Mouse (Mus musculus) spleen, postnatal 4 days (tissue): ENCODE measurements around the gene Cnih4.

Experiments
- DNase-seq, 2 experiments: peaks; one replicate each; pipeline ENCODE4 v3.0.0; 2022; ENCODE audit warnings: low spot score in 2 of 2

The Cnih4 gene

DNA sequence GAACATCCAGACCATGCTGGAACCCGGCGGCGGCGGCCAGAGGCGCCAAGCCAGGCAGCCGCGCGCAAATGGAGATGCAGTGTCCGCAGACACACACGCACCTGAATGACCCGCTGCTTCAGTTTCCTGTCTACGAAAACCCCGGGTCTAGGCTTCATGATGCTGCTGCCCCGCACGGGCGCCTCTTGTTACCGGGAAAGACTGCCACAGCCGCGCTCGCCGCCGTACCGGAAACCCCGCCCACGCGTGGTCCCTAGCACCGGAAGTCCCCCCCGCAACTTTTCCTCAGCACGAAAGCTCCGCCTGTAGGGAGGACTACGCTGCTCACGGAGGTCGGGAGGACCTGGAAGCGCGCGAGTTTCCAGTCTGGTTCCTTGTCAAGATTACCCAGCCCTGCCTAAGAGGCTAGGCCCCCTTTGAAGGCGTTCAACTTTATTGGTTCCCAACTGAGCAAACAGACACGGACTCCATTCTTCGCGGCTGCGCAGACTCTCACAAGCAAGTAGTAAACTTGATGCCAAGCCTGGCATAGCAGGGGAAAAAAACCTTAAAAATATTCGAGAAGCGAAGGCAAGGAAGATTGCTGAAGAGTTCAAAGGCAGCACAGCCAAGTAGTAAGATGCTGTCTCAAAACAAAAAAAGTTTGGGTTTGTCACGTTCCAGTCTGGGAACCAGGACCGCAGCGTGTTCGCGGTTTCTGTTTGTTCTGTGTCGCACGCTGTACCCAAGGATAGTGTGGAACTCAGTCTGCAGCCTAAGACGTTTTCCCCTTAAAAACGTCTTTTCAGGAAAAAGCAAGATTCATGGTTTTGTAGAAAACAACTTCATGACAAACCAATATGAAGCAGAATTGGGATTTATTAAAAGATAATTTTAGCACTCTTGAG lies at the start of gene Cnih4, which contains the start of gene Nvl:
Gene Cnih4, plus strand, starts transcription at position 744 of the 887 bp plus-strand sequence.
Gene Nvl, minus strand, starts transcription at position 255 of the 887 bp plus-strand sequence.
- DNase-seq: peak; percentile 90 to 97

DNA sequence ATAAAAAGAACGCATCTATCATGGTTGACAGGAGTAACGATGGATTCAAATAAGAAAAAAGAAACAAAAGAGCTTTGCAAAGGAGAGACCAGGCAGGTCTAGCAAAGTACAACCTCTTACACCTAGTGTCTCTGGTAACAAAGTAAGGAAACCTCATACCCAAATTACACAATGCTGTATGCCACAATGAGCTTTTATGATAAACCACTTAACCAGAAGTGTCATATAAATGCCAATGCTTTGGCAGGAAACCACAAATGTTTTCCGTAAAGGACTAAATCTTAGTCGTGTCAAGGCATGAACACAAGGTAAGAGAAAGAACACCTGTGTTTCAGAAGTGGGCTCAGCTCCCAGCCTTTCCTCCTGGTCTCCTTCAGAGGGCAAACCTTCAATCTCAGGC lies 27.4 kb upstream of the Cnih4 start:
- no peak for DNase-seq

DNA sequence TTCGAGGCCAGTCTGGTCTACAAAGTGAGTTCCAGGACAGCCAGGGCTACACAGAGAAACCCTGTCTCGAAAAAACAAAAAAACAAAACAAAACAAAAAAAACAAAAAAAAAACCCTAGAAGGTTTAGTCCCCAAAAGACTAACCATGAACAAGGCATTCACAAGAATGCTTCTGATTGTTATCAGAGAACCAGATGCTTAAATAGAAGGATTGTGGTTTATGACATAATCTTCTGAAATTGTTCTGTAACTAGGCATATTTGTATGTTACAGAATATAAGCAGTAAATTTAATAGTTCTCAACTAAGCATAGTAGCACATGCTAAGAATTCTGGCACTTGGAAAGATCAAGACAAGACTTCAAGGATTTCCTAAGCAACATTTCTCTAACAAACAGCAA lies 20.3 kb upstream of the Cnih4 start:
- DNase-seq: no peak

DNA sequence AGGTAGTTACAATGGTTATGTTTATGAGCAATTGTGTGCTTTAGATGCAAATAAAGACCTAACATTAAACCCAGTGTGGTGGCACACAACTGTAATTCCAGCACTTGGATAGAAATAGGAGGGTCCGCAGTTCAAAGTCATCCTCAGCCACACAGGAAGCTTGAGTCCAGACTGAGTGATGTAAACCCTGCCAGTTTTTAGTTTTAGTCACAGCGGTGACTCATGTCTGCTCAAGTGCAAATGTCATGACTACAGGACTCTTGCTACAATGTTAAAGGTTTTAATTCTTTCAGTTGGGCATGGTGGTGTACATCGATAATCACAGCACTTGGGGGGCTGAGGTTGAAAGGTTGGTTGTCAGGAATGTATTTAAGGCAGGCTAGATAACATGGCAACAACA lies 18.6 kb upstream of the Cnih4 start:
- DNase-seq: no peak

DNA sequence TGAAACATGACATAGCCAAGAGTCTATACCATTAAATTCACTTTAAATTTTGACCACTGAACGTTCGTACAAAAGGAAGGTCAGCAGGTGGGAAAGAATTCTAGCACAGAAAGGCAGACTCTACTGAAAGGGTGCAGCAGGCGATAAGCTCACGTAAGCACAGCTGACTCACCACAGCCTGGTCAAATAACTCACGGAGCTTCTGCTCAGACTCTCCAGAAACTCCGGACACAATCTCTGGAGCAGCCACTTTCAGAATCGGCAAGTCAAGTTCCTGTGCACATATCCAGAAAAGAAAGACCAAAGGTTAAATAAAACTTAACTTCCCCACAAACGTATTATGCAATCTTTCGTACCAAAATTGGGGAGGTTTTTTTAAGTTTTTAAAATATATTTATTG lies 17.7 kb upstream of the Cnih4 start:
- no peak for DNase-seq

DNA sequence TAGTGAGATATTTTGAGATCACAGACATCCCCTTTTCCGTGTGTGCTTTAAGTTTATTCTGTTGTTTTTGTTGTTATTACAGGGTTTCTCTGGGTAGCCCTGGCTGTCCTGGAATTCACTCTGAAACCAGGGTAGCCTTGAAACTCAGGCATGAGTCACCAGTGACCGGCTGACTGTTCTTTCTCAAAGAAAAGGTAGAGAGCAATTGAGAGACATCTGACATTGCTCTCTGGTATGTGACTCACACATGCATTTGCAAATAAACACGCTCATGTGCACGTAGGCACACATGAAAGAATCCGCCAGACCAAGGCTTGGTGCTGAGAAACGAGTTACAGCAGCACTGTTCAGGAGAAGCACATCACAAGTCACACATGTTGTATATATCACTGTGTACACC lies 12.6 kb upstream of the Cnih4 start:
- no peak for DNase-seq

DNA sequence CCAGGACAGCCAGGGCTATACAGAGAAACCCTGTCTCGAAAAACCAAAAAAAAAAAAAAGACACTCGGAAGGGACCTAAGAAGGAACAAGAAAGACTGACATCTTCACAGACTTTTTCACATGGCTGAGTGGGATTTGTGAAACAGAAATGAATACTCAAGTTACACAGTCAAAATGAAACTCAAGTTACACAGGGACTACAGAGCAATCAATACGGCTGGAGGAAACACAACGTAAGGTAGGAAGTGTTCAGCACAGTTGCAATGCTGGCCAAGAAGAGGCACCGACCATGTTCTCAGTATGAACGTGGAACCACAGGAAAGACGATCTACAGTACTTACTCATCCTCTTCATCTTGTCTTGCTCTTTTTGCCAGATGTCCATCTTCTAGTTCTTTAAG lies 5.8 kb upstream of the Cnih4 start:
- no peak for DNase-seq

DNA sequence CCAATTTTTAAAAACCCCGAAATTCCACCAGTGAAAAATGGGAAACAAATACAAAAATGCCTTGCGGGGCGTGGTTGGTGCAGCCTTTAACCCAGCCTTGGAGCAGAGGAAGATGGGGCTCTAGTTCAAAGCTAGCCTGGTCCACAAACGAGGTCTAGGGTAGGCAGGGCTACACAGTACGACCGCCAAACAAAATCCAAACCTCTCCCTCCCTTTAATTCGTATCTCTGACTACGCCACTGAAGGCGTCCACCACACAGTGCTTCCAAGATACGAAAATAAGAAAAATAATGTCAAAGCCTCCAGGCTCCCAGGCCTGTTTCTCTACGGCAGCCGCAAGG lies 914 bp upstream of the Cnih4 start:
- DNase-seq: no peak

DNA sequence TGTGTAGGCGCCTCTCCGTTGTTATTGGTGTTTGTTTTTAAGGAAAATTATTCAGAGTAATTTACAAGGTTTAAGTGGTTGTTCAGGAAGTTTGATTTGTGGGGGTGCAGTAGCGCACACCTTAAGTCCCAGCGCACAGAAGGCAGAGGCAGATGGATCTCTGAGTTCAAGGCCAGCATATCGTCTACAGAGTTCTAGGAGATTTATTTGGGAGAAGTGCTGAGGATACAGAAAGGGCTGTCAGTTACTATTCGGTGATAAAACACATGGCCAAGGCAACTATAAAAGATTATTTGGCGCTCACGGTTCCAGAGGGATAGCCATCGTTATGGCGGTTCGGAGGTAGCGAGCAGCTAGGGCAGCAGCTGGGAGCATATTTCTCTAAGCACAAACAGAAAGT lies 473 bp downstream of the Cnih4 start:
- DNase-seq: no peak

DNA sequence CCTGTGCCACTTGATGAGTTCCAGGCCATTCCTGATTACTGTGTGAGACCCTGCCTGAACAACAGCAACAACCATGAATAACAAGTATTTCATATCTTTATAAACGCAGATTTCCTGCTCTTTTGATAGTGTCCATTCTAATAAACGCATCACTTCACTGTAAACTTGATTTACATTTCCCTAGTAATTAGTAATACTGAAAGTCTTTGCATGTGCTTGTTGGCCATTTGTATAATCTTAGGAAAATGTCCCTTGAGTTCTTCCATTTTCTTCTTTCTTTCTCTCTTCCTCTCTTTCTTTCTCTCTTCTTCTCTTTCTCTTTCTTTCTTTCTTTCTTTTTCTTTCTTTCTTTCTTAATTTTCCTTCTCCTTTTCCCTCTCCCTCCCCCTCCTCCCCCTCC lies 1.7 kb downstream of the Cnih4 start:
- no peak for DNase-seq

DNA sequence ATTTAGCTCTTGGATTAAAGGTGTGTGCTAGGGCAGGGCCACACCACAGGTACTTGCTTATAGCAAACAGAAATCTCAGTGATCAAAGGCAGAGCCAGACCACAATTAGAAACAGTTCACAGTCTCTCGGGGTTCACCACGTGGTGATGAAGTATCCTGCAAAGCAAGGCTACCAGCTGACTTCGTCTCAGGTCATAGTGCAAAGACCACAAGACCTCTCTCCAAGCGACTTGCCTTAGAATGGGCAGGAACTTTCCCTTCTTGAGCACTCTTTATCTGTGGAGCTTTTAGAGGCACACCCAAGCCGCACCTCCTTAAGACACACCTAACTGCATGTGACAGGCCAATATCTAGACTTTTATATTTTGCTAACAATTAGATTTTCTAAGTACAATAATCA lies 4.0 kb downstream of the Cnih4 start:
- no peak for DNase-seq

DNA sequence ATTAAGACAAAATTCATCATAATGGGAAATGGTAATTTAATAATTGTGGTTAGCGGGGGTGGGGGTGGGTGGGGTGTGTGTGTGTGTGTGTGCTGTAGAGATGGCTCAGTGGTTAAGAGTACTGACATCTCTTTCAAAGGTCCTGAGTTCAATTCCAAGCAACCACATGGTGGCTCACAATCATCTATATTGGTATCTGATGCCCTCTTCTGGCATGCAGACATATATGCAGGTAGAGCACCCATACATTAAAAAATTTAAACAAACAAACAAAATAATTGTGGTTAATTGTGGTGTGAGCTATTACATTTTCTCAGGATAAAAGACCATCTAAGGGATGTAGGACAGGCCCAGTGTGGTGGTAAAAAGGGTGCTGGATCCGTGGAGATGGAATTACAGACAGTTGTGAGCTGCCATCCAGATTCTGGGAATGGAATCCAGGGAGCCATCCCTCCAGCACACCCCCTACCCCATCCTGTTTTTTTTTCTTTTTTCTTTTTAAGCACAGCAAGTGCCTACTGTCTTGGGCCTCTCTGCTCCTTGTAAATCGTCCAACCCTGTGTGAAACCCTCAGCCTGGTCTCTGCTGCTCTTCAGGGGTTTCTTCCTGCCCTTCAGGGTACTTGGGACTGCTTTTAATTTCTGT lies 5.0 kb downstream of the Cnih4 start:
- no peak for DNase-seq

DNA sequence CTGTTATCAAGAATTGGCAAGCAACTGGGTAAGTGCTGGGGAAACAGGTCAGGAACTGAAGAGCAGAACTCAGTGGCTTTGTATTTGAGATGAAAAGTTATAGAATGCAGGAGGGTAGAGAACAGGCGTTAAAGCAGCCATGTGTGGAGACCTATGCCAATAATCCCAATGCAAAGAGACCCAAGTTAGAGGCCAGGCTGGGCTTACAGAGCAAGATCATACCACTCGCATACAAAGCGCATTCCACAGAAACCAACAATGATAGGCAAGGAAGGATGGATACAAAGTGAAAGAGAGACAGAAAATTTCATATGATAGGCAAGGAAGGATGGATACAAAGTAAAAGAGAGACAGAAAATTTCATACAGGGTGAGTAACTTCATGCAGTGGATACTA lies 5.9 kb downstream of the Cnih4 start:
- DNase-seq: no peak

DNA sequence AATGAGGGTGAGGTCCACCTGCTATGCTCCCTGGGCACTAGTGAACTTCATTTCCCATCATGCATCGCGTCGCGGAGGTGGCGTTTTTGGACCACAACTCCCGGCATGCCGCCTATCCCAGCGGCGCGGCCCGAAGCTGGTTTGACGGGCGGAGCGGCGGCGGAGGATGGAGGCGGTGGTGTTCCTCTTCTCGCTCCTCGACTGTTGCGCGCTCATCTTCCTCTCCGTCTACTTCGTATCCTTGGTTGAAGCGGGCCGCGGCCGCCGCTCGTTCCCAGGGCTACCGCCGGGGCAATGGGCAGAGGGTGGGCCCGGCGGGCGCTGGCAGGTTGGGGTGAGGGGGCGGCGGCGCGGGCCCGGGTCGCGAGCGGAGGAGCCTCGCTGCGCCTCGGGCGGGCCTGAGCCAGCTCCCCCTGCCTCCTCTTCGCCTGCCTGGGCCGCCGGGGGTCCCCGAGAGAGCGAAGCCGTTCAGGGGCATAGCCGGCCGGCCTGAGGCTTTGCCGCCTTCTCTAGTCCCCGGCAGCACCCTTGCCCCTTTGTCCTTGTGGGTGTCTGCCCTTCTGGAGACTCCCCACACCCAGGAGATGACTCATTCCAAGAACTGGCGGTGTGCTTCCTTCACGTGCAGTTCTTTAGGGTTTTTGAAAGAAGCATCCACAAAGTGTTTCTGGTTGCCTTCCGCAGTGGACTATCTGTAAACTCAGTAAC lies 6.5 kb downstream of the Cnih4 start:
- peak; percentile 91 to 97 for DNase-seq

DNA sequence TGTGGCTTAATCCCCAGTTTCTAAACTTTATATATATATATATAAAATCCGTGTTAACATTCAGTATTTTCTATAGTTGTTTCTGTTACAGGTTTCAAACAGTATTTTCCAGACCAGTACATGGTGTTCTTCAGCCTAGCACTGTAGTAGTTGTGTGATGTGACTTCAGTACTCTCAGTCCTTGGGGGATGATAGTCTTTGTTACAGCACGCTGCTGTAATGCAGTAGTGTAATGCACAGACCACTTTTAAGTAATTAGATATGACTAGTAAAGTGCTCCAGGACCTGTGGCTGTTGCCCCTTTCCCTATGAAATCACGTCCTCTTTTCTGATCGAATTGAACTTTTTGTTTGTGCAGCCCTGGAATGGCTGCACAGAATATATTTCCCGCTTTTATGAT lies 7.0 kb downstream of the Cnih4 start:
- no peak for DNase-seq

DNA sequence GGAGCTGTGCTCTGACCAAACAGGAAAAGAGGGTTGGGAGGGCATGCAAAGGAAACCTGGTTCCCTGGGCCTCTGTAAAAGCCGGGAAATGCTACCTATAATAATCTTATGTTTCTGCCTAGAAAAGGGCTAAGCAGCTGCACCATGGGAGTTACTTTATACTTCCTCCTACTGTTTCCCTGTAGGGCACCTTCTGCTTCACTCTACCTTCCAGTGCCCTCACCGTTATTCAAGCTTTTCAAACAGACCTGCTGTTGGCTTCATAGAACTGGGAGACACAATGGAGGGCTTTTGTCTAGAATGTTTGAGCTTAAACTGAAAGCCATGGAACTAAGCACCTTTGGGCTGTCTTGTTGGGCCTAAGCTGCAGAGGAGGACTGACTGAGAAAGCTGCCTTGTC lies 23.3 kb downstream of the Cnih4 start:
- DNase-seq: no peak

DNA sequence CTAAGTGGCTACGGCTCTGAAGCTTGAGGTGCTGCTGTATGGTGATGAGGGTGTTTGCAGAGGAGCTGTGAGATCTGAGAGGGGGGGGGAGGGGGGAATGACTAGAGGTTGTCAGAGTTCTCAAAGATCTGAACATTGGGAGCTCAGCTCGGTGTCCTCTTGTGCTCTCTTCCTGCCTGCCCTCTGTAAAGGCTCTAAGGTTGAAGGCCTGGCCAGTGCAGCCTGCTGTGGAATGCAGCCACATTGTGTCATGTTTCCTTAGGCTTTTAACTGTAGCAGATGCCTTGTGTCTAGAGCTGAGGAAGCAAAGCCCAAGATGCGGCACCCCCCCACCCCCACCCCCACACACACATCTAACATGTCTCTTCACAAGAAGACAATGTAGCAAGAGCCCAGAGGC lies 23.9 kb downstream of the Cnih4 start:
- no peak for DNase-seq

DNA sequence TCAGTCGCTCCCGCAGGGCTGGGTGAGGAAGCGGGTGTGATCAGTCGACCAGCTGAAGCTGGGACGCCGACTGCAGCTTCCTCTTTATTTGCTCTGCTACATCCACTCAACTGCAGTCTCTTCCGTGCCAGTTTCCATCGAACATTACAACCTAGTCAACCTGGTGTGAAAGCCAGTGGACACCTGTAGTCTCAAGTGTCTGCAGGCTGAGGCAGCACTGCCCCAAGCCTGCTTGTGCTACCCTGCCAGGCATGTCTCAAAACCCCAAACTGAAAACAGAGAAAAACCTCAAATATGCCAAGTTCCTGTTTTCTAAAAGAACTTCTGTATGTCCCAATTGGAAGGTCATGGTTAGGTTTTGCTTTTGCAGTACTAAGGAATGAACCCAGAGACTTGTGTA lies 25.7 kb downstream of the Cnih4 start:
- DNase-seq: peak; percentile 47 to 70

DNA sequence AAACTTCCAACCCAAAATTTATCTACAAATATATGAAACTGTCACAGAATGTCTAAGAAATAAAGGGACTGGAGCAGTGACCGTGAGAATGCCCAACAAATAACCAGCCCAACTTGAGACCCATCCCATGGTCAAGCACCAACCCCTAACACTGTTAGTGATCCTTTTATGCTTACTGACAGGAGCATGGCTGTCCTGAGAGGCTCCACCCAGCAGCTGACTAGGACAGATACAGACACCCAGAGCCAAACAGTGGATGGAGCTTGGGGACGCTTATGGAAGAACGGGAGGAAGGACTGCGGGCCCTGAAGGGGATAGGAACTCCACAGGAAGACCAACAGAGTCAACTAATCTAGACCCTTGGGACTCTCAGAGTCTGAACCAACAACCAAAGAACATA lies 44.4 kb downstream of the Cnih4 start:
- no peak for DNase-seq

DNA sequence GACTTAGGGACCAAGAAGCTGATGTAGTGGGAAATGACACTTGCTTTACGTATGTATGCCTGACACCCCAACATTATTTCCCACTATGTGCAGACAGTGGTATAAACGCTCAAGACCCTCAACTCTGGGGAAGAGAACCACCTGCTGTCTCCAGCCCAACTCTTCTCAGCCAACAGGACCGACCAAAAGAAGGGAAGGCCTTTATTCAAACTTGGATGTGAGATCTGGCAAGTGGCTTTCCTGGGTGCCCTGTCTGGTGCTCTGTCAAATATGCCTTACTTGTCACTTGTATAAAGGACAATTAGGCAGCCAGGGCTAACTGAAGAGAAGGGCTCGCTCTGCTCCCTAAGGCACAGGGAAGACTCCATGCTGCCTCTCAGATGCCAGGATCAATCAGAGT lies 55.0 kb downstream of the Cnih4 start:
- DNase-seq: no peak

DNA sequence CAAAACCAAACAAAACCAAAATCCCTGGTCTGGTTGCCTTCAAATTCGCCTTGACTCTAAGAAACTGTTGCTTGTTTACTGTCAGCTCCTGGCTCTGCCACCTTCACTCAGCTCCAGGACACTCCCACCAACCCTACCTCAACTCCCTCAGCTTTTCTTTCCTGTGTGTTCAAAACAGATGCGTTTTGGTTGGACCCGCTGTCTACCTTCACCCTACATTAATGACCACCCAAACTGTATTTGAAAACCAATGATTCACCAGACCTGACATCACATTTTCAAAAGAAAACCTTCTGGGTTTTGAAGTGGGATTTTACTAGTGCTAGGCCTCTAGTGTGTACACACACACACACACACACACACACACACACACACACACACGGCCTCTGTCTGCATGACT lies 65.7 kb downstream of the Cnih4 start:
- no peak for DNase-seq

DNA sequence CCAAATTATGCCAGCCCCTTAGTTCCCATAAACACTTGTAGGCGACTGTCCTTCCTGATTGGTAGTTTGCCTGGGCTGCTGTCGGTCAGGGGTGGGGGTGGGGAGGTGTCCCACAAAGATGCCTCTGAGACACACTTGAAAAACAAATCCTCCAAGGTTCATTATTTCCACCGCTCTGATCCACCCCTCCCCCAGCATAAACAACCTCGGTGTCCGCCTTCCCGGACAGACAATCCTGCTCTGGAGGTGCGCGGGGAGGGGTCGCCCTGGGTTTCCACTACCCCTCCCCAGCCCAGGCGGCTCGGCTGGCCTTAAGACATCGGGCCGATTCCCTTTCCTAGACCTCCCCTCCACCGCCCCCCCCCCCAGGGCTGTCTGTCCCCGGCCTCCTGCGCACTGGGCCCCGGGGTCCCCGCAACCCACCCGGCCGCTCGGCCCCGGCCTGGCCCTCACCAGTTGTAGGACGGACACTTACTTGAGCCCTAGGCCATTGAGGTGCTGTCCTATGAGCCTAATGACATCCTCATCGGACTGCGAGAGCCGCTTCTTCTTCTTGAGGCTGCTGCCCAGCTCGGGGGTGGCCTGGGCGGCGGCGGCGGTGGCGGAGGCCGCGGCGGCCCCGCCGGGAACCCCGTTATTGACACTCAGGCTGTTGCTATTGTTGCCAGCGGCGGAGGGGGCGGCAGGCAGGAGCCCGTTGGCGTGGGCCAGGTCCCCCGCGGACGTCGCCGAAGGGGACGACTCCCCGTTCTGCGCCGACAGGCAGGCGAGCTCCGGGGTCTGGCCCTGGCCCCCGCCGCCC lies 66.3 kb downstream of the Cnih4 start:
- peak; percentile 48 to 83 for DNase-seq
